Mouse (Mus musculus): ENCODE results near the gene Syt14.

DNA sequence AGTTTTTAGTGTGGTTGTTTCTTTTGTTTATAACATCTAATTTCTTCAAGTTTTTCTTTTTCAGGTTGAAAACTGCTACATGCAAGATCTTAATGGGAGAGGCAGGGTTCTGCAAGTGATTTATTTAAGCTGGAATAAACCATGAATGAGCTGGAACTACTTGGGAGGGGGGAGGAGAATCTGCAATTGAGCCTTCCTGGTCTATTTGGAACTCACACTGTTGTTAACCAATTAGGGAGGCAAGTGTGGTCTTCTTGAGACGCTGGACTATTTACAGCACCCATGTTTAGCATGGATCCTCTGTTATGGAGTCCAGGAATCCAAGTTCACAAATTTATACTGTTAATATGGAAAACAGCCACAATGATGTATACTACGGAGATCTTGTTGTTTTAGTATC lies 182.1 kb downstream of the Syt14 start:
- TF ChIP-seq ZNF384 (IDR thresholded peaks at IDR 0.05; ENCODE audit: low read depth, low read length) (no peak), ZC3H11A (IDR thresholded peaks at IDR 0.05; ENCODE audit: borderline replicate concordance, low read depth, low read length) (no peak)

Measured in ES-E14 (cell line).